Mouse (Mus musculus) urinary bladder, postnatal 25 days (tissue): ENCODE results near the gene Eif3g.

ENCODE experiments used
- DNase-seq: peaks from one replicate; pipeline ENCODE4 v3.0.0; 2022; ENCODE audit warnings: low spot score

Eif3g gene

DNA sequence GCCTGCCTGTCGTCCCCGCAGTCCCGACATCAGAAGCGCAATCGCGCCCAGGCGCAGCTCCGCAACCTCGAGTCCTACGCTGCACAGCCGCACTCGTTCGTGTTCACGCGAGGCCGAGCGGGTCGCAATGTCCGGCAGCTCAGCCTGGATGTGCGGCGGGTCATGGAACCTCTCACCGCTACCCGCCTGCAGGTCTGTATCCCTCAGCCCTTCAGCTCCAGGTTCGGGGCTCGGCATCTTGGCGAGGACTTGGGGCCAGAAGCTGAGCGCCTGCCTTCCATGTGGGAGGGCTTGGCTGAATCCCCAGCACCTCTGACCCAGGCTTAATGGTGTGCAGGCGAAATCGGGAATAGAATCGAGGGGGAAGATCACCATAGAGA, 10.0 kb downstream of the Eif3g start:
- no peak for DNase-seq

DNA sequence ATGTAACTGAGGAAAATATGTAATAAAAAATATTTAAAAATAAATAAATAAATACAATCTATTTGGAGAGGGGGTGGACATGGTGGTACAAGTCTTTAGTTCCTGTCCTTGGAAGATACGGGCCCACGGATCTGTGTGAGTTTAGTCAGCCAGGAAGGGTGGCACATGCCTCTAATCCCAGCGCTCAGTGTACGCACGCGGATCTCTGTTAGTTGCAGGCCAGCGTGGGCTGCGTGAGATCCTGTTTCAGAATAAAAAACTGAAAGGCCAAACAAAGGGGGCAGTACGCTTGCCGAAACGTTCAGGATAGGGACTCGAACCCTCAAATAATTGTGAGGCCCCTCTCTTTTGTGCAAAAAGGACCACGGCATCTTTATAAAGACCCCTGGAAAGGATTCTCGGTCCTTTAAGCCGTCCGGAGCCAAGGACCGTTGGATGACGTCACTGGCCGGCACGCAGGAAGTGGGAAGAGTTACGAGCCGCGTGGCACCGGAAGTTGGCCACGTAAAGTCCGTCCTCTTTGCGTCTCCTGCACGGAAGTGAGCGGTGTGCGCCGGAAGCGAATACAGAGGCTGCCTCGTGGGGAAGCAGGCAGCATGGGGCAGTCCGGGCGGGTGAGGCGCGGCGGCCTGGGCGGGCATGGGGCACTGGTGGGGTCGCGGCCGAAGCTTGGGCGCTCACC, 10.6 kb downstream of the Eif3g start, which contains the start of gene Ppan:
TSS of gene Ppan (plus strand) at position 472 of the 682 bp plus-strand sequence.
- peak; percentile 91 for DNase-seq

DNA sequence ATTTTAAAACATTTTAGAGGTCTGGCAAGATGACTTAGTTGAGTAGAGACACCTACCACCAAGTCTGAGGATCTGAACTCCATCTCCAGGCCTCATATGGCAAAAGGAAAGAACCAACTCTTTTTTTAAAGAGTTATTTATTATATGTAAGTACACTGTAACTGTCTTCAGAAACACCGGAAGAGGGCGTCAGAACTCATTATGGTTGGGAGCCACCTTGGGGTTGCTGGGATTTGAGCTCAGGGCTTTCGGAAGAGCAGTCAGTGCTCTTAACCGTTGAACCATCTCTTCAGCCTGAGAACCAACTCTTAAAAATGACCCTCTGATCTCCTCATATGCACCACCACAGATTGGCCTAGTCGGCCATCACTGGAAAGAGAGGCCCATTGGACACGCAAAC, 11.2 kb downstream of the Eif3g start:
- no peak for DNase-seq

DNA sequence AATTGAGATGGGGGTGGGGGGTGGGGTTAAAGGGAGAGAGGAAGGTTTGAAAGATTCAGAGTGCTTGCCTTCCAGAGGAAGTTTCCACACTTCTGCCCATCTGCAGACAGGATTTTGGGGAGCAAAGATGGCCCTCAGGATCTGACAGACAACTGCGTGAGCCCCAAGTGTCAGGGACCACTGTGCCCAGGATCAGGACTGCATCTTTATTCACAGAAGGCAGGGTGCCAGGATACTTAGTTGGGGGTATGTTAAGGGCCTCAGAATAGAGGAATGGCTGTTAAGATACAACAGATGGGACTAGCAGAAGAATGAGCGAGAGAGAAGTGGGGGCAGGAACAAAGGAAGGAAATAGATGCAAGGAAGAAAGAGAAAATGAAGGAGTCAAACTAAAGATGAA, 11.9 kb downstream of the Eif3g start:
- no peak for DNase-seq

DNA sequence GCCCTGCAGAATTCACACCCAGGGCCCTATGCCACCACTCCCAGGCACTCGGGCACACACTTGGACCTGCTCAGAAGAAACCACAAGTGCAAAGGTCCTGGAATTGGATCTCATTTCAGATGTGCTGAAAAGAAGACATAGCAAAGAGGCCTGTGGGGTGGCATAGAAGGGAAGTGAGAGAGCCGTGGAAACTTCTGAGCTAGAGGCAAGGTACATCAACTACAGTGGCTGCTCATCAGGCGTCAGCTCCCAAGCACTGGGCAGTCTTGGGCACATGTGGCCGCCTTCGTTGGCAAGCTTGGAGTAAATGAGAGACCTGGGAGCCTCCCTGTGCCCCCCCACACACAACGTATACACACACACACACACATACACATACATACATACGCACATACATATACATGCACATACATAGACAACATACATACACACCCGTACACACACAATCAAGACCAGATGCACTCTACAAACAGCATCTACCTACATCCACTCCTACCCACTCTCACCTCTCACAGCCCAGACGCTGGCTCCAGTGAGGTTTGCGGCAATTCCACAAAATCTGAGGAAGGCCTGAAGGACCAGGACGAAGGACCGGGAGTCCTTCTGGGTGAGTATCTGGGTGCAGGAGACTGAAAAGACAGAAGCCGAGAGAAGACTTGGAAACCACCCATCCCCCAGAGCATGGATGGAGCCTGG, 19.2 kb downstream of the Eif3g start, which contains the start of gene Angptl6:
TSS of gene Angptl6 (minus strand) at position 631 of the 696 bp plus-strand sequence.
- peak; percentile 7 for DNase-seq

DNA sequence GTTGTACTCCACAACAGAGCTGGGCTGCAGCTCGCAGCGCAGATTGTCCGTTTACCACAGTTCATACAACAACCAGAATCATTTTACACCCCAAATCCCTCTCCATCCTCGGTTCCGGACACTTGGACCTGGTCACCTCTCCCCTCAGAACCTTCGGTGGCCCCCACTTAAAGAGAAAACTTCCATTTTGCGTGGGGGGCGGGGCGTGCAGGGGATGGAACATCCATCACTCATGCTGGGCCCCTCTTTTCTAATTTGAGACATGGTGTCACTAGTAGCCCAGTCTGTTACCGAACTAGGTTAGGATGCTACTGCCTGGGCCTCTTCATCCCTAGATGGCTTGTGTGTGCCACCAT, 19.7 kb downstream of the Eif3g start:
- no peak for DNase-seq

DNA sequence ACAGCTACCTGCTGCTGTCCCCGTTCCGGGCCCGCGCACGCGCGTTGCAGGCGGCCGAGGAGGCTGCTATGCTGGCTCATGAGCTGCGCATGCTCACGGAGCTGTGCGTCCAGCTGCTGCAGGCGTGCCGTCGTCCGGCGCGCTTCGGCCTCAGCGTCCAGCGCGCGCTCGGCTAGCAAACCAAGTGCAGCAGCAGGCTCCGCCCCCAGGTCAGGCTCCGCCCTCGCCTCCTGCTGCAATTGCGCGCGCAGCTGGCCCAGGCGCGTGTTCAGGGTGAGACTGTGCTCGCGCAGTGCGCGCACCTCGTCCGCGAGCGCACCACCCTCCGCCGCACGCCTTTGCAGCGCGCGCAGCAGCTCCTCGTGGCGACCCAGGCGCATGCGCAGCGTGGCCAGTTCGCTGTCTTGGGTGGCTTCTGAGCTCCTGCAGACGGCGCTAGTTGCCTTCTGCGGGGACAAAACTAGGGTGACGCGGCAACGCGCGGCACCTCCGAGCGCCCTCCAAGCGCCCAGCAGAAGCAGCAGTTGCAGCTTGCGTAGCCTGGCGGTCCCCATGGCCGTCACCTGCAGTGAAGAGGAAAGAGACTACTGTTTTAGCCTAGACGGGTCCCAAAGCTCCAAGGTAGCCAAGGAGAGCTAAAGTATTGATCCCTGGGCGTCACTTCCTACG, 20.2 kb downstream of the Eif3g start:
- peak; percentile 100 for DNase-seq

DNA sequence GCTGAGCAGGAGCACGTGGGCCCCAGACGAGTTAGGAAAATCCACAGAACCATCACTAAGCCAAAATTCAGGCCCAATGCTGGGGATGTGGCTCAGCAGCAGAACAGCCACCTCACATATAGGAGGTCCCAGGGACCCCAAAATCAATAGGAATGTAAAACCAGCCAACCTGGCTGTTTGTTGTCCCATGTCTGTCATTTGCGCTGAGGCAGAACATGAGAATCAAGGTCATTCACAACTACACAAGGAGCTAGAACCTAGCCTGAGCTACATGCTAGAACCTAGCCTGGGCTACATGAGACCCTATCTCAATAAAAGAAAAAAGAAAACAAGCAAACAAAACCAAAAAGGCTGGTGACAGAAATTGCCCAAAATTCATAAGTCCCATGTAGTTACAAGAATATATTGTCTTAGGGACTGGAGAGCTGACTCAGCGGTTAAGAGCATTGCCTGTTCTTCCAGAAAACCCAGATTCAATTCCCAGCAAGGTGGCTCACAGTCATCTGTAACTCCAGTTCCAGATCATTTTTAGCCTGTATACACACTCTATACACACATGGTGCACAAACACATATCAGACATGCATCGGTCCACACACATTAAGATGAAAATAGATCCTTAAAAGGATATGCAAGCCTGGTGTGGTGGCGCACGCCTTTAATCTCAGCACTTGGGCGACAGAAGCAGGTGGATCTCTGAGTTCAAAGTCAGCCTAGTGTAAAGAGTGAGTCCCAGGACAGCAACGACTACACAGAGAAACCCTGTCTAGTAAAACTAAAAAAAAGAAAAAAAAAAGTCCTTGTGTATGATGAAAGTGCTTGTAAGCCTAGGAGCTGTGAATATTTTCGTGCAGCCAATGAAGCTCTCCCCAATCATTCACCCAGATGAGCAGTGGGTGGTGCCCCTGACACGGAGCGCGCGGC, 21.0 kb downstream of the Eif3g start:
- DNase-seq = no peak

DNA sequence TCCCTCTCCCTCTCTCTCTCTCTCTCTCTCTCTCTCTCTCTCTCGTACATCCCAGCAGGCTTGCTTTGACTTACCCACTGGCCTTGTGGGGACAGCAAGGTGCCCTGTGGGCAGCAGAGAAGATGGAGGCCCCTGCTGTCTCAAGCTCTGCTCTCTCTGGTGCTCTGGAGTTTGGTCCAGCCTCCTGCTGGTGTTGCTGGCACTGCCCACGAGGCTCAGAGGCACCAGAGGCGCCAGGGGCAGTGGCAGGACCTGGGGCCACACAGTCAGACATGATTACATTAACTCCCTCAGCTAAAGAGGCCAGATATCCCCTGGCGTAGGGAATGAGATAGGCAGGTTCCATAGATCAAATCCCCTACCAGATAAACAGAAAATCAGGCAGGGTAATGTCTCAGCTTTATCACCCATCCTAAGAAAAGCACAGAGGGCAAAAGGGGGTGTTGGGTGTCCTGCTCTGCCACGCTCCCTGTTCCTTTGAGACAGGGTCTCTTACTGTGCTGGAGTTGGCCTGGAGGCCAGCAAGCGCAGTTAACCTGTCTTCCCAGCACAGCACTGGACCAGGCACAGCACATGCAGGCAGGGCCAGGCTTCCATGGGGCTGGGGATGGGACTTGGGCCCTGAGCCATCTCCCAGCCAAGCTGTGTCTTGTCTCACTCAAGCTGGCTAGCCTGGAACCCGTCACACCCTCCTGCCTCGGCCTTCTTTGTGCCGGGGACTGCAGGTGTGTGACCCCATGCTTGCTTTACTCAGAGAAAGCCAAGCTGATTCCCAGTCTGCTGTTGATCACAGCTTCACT, 21.9 kb downstream of the Eif3g start:
- no peak for DNase-seq

DNA sequence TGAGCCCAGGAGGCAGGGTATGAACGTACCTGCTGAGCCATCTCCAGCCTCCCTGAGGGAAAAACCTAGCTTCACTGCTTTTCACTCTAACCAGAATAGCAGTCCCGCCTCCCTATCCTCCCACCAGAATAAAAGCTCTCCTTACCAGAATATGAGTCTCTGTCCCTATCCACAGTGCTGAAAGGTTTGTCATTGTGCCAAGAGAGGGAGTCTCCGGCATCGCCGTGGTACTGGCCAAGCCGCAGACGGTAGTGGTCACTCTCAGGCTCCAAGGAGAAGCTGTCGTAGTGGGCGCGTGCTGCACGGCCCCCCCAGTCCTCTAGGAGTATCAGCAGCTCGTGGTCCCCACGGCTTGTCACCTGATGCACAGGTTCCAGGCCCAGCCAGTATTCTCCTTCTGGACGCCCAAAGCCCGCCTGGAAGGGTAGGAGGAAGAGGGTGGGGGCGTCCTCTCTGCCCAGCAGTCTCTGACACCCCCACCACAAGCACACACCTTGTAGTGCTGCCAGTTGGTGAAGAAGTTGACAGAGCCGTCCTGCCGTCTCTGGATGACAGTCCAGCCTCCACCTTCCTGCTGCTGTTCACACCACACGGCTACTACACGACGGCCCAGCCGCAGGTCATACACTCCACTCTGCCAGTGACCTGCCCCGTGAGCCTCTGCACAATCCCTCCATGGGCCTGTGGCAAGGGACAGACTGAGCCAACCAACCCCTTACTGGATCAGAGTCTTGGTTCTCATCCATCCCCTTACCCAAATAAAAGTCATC, 23.2 kb downstream of the Eif3g start:
- no peak for DNase-seq

DNA sequence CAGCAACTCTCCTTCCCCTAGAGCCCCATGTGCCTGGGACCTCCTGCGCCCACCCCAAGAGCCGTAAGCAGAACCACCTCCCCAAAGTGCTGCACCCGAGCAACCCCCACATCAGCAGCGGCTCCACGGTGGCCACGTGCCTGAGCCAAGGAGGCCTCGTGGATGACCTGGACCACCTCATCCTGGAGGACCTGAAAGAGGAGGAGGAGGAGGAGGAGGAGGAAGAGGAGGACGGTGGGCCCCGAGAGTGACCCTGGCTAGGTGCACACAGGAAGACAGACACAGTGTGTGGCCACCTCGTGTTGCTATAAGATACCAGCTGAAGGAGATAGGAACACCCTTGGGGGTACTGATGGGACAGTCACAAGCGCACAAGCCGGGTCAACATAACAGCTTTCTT, 24.9 kb downstream of the Eif3g start:
- no peak for DNase-seq

DNA sequence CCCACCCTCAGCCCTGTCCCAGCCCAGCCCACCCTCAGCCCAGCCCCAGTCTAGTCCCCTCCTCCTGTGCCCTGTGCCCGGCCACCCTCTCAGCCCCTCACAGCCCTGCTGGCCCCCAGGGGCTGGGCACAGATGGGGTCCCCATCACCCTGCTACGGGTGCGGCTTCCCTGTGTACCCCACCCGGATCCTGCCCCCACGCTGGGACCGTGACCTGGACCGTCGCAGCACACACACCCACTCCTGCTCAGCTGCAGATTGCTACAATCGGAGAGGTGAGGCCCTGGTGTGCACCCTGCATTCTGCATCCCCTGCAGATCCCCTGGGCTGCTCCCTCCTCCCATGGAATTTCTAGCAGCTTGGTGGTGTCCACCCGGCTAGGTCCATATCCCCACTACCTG, 25.4 kb downstream of the Eif3g start:
- DNase-seq = no peak

DNA sequence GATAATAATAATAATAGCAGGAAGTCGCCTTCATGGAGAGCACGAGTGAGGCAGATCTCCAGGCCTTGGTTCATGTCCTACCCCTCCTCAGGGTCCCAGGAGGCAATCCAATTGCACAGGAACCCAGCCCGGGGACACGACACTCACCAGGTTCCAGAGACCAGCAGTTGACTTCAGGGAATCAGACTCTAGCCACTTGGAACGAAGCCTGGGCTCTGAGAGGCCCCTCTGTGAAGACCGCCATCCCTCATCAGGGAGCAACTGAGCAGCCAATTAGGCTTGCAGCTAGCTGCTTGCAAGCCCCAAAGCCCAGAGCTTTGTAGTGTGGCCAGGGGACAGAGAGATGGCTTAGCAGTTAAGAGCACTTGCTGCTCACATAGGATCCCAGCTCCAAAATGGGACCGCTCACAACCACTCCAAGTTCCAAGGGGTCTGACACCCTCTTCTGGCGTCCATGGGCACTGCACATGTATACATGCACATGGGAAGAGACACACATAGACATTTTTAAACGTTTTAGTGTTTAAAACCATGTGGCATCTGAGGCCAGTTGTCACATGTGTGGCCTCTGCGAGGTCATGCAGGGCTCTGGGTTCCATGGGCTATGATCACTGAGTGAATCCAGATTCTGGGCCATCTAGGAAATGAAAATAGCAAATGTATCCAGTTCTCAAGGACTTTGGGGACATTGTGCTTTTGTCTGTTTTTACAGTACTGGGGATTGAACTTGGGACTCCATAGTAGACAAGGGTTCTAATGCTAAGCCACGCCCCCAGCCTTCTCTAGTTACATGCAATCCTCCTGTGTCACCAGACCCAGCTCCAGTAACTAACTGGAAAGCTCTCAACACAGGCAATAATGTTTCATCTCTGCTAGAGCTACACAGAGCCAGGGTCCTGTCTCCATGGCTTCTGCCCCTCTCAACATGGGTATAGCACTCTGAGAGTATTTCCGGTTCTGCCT, 27.9 kb downstream of the Eif3g start:
- DNase-seq = no peak

DNA sequence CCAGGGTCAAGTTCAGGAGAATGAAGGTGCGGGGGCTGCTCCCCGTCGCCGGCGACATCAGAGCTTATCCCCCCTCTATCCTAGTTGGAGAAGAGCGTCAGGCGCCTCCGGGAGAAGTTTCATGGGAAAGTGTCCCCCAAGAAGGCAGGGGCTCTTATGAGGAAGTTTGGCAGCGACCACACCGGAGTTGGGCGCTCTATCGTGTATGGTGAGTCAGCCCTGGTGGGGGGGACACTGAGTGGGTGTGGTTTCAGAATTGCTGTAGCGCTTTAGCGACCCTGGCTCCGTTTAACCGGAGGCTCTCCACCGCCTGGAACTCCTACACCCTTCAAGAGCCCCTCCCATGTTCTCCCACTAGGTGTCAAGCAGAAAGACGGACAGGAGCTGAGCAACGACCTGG, 29.2 kb downstream of the Eif3g start:
- no peak for DNase-seq

DNA sequence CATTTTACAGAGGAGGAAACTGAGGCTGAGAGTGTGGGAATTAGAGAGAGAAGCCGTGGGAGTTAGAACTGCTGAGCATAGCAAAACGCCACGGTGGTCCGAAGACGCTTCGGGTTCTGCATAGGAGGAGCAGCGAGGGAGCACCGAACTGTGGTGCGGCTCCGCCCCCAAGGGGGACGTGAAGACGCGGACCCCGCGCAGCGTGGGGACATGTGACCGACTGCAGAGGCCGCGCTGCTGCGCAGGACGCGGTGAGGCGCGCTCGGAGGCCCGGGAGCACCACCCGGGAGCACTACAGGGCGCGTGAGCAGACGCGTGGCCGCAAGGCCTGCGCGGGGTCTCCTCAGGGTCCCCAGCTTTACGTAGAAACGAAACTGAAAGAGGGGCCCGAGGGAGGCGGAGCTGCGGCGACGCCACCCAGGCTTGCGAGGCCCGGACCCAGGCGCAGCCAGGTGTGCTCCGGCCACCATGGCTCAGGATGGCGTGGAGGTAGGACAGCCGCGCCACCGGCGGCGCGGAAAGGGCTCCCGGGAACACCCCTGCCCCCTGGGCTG, 29.9 kb downstream of the Eif3g start, which contains the start of gene A230050P20Rik:
TSS of gene A230050P20Rik (plus strand) at position 195 of the 554 bp plus-strand sequence.
- peak; percentile 46 for DNase-seq

DNA sequence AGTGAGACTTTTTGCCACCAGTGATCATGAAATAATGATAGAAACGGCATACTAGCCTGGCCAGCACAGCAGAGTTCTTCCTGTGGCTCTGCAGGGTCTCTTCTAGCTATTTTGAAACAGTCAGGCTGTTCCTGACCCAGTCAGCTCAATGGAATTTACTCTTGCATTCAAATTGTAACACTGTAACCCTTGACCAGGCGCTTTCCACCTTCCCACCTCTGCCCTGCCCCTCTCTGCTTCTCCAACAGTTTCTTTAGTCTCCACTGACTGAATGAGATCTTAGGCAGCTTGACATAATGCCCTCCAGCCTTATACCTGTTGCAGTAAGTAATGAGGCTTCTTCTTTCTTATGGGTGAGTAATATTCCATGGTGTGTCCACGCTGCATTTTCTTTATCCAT, 31.5 kb downstream of the Eif3g start:
- DNase-seq = no peak

DNA sequence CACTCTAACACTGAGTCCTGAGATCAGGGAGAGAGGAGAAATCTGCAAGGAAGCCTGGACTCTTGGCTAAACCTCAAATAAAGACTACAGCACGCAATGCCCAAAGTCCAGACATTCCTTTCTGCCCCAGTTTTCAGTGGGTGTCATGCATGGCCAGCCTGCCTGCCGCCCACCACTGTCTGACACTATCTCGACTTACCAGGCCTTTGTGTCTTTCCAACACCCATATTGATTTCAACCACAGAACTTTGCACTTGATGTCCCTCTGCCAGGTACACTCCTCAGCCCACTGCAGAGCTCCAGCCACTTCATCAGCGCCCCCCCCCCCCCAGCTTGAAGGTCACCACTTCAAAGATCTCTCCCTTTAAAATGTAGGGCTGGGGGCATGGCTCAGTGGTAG, 36.2 kb downstream of the Eif3g start:
- DNase-seq = no peak

DNA sequence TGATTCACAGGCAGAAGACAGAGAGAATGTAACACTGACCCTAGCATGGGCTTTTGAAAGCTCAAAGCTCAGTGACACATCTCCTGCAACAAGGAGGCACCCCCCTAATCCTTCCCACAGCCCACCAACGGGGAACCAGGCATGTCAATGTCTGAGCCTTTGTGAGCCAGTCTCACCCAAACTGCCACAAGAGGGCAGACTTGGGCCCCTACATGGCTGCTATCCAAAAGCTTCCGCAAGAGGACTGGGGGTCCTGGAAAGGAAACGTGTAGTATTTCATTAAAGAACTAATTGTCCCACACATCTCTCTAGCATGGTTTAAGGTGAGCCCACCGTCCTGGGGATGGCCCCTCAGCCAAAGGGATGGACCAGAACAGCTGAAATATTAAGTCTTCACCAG, 36.6 kb downstream of the Eif3g start:
- no peak for DNase-seq

DNA sequence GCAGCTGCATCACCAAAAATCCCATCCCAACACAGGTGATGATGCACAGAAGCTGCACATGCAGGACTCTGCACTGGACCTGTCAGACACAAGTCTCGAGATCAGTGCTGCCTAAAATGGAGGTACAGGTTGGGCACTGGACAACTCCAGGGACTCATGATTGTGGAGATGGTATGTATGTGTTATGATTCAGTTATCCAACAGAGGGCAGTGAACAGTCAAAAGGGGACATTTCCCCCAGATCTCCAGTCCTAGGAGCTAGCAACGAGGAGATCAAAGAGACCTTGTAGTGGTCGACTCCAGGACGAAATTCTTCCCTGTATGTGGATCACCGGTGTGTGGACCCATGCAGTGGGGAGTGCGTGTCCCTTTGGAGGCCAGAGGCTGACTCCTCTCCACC, 38.5 kb downstream of the Eif3g start:
- DNase-seq = no peak
